Comparison of ENCODE assay signal across 28 mouse cellular contexts in genomic region chr12:17474681-17475080, GRCm38 (mm10).
A peak's percentile ranks its signal among the peaks of the same experiment; 100 is the strongest.
DNase-seq lines count a peak whose midpoint lies in the region; ATAC-seq lines count a peak whose summit lies in the region.
"Had no signal": no experiment of that assay in that cellular context is flagged by ENCODE, and none has a peak within 500 bp of the region (broad histone marks: within the 10 kb centered on the region; RNA-seq: fewer than 3 reads in every experiment).

No protein-coding gene starts in this region.

- WGBS in forebrain, embryonic 11.5 days = 78% methylated on average over 4 of the region's 4 CpGs
- WGBS in forebrain, embryonic 13.5 days = 52% methylated on average over 4 of the region's 4 CpGs
- 61% methylated on average over 4 of the region's 4 CpGs for WGBS in liver, embryonic 11.5 days

- no peak overlapping the region for H3K9ac ChIP-seq in forebrain, embryonic 11.5 days (ENCODE audit: low read length)
- H3K9ac ChIP-seq in forebrain, embryonic 13.5 days = no peak overlapping the region
- no peak overlapping the region for H3K9ac ChIP-seq in liver, embryonic 11.5 days (ENCODE audit: low read depth, low read length)
- H3K9ac ChIP-seq: embryonic facial prominence, embryonic 12.5 days; embryonic facial prominence, embryonic 15.5 days; forebrain, embryonic 12.5 days; heart, embryonic 15.5 days; hindbrain, embryonic 14.5 days had no signal

- H3K9me3 ChIP-seq in forebrain, embryonic 11.5 days (ENCODE audit: control insufficient read depth, low read length) = no peaks in the 10 kb centered on the region
- H3K9me3 ChIP-seq in forebrain, embryonic 13.5 days (replicated peaks) = no peaks in the 10 kb centered on the region
- no peaks in the 10 kb centered on the region for H3K9me3 ChIP-seq in liver, embryonic 11.5 days (ENCODE audit: control insufficient read depth, low read length)
- H3K9me3 ChIP-seq: embryonic facial prominence, embryonic 12.5 days; embryonic facial prominence, embryonic 15.5 days; forebrain, embryonic 12.5 days; heart, embryonic 15.5 days; hindbrain, embryonic 10.5 days had no signal

- H3K27me3 ChIP-seq in forebrain, embryonic 11.5 days (ENCODE audit: control insufficient read depth, insufficient read depth, low read length) = no peaks in the 10 kb centered on the region
- no peaks in the 10 kb centered on the region for H3K27me3 ChIP-seq in forebrain, embryonic 13.5 days
- no peaks in the 10 kb centered on the region for H3K27me3 ChIP-seq in liver, embryonic 11.5 days (replicated peaks; ENCODE audit: control insufficient read depth, insufficient read depth, low read length)
- H3K27me3 ChIP-seq: embryonic facial prominence, embryonic 12.5 days; embryonic facial prominence, embryonic 15.5 days; forebrain, embryonic 12.5 days; heart, embryonic 15.5 days had no signal

- no peaks in the 10 kb centered on the region for H3K4me1 ChIP-seq in forebrain, embryonic 11.5 days (replicated peaks; ENCODE audit: control insufficient read depth, insufficient read depth, low read length)
- no peaks in the 10 kb centered on the region for H3K4me1 ChIP-seq in forebrain, embryonic 13.5 days
- no peaks in the 10 kb centered on the region for H3K4me1 ChIP-seq in liver, embryonic 11.5 days (replicated peaks; ENCODE audit: control insufficient read depth, insufficient read depth, low read length)
- H3K4me1 ChIP-seq: embryonic facial prominence, embryonic 12.5 days; embryonic facial prominence, embryonic 15.5 days; forebrain, embryonic 12.5 days; heart, embryonic 15.5 days; hindbrain, embryonic 10.5 days had no signal

- peak; percentile 41 for DNase-seq in forebrain, embryonic 11.5 days (ENCODE audit: low spot score)
- DNase-seq in kidney, adult 18-20 months = peak; percentile 22
- DNase-seq in kidney, postnatal 4 days = no peak
- peak; percentile 48 for DNase-seq in kidney, adult 9 months
- DNase-seq in kidney, postnatal 10 days = no peak
- DNase-seq in kidney, postnatal 25 days = peak; percentile 13 to 49
- no peak for DNase-seq in liver, embryonic 11.5 days (ENCODE audit: low spot score)
- DNase-seq: adrenal gland, adult 8-10 months; adrenal gland, postnatal 36 days; cerebellum, adult 11 months; cerebellum, adult 2 months; cerebellum, adult 9-11 months; cerebellum, postnatal 25 days; gastrocnemius, postnatal 10 days; gastrocnemius, postnatal 36 days; heart, postnatal 10 days; heart, postnatal 36 days had no signal

- H3K4me3 ChIP-seq in forebrain, embryonic 11.5 days (ENCODE audit: low read depth, low read length) = no peak overlapping the region
- no peak overlapping the region for H3K4me3 ChIP-seq in forebrain, embryonic 13.5 days
- H3K4me3 ChIP-seq in liver, embryonic 11.5 days (ENCODE audit: low read depth, low read length) = no peak overlapping the region
- H3K4me3 ChIP-seq: embryonic facial prominence, embryonic 12.5 days; embryonic facial prominence, embryonic 15.5 days; forebrain, embryonic 12.5 days; heart, embryonic 15.5 days; hindbrain, embryonic 10.5 days had no signal

- no peak overlapping the region for H3K27ac ChIP-seq in forebrain, embryonic 11.5 days (ENCODE audit: low read depth, low read length)
- no peak overlapping the region for H3K27ac ChIP-seq in forebrain, embryonic 13.5 days
- H3K27ac ChIP-seq in liver, embryonic 11.5 days (ENCODE audit: low read depth, low read length) = no peak overlapping the region
- H3K27ac ChIP-seq: embryonic facial prominence, embryonic 12.5 days; embryonic facial prominence, embryonic 15.5 days; forebrain, embryonic 12.5 days; heart, embryonic 15.5 days; hindbrain, embryonic 10.5 days; hindbrain, embryonic 14.5 days; hindbrain, postnatal 0 days had no signal

- no peak for ATAC-seq in forebrain, embryonic 11.5 days (replicated peaks; ENCODE audit: low FRiP score)
- no peak for ATAC-seq in forebrain, embryonic 13.5 days
- ATAC-seq in liver, embryonic 11.5 days (replicated peaks; ENCODE audit: low FRiP score) = no peak
- ATAC-seq: activated CD4-positive, CD25-positive, alpha-beta regulatory T cell, adult 4 months; forebrain, embryonic 16.5 days; hindbrain, postnatal 0 days had no signal

- H3K4me2 ChIP-seq in forebrain, embryonic 11.5 days (ENCODE audit: low read depth, low read length, severe bottlenecking) = no peak overlapping the region
- no peak overlapping the region for H3K4me2 ChIP-seq in forebrain, embryonic 13.5 days
- H3K4me2 ChIP-seq in liver, embryonic 11.5 days = no peak overlapping the region
- H3K4me2 ChIP-seq: embryonic facial prominence, embryonic 12.5 days; embryonic facial prominence, embryonic 15.5 days; forebrain, embryonic 12.5 days; heart, embryonic 11.5 days; heart, embryonic 15.5 days; hindbrain, embryonic 14.5 days had no signal

- no peaks in the 10 kb centered on the region for H3K36me3 ChIP-seq in forebrain, embryonic 11.5 days (ENCODE audit: control insufficient read depth, insufficient read depth, low read length)
- H3K36me3 ChIP-seq in forebrain, embryonic 13.5 days (ENCODE audit: poor library complexity, severe bottlenecking) = no peaks in the 10 kb centered on the region
- H3K36me3 ChIP-seq in liver, embryonic 11.5 days (ENCODE audit: control insufficient read depth, insufficient read depth, low read length) = no peaks in the 10 kb centered on the region
- H3K36me3 ChIP-seq: embryonic facial prominence, embryonic 12.5 days; embryonic facial prominence, embryonic 15.5 days; forebrain, embryonic 12.5 days; heart, embryonic 15.5 days; hindbrain, embryonic 10.5 days had no signal

Comparison
In these comparisons a context has a peak if more than half of its experiments do, and no peak if none do; other contexts are left out.
1. DNase-seq: peak in forebrain, embryonic 11.5 days (single experiment), kidney, adult 18-20 months (single experiment), kidney, adult 9 months (single experiment) and kidney, postnatal 25 days (2 of 2); none in kidney, postnatal 4 days (0 of 2), kidney, postnatal 10 days (single experiment) and liver, embryonic 11.5 days (single experiment).